Mouse (Mus musculus): ENCODE measurements around the gene 4930579F01Rik.
A peak's percentile ranks its signal among the peaks of the same experiment; 100 is the strongest.

Gene 4930579F01Rik

GRCm38 (mm10) chr3:138216091-138216490 is 22.5 kb upstream of the 4930579F01Rik start:
- DNase-seq (ENCODE audit: low read depth): no peak

GRCm38 (mm10) chr3:138215395-138215989 is 21.9 kb upstream of the 4930579F01Rik start:
- no peak for DNase-seq (ENCODE audit: low read depth)

GRCm38 (mm10) chr3:138212431-138212951 is 18.9 kb upstream of the 4930579F01Rik start:
- no peak for DNase-seq (ENCODE audit: low read depth)

- DNase-seq (ENCODE audit: low read depth): no peak
Observed at GRCm38 (mm10) chr3:138210432-138211075, 16.9 kb upstream of the 4930579F01Rik start.

- no peak for DNase-seq (ENCODE audit: low read depth)
Observed at GRCm38 (mm10) chr3:138208821-138209220, 15.2 kb upstream of the 4930579F01Rik start.

GRCm38 (mm10) chr3:138198722-138199068 is 5.1 kb upstream of the 4930579F01Rik start:
- DNase-seq (ENCODE audit: low read depth): no peak

- peak; percentile 45 for DNase-seq (ENCODE audit: low read depth)
Observed at GRCm38 (mm10) chr3:138197973-138198721, 4.5 kb upstream of the 4930579F01Rik start.

GRCm38 (mm10) chr3:138197556-138197955 is 3.9 kb upstream of the 4930579F01Rik start:
- DNase-seq (ENCODE audit: low read depth): no peak

- no peak for DNase-seq (ENCODE audit: low read depth)
Observed at GRCm38 (mm10) chr3:138197093-138197492, 3.5 kb upstream of the 4930579F01Rik start.

- DNase-seq (ENCODE audit: low read depth): no peak
Observed at GRCm38 (mm10) chr3:138192260-138192659, 1.4 kb downstream of the 4930579F01Rik start.

- no peak for DNase-seq (ENCODE audit: low read depth)
Observed at GRCm38 (mm10) chr3:138185995-138186930, 7.4 kb downstream of the 4930579F01Rik start.

GRCm38 (mm10) chr3:138185290-138185689 is 8.3 kb downstream of the 4930579F01Rik start:
- no peak for DNase-seq (ENCODE audit: low read depth)

GRCm38 (mm10) chr3:138183371-138183770 is 10.3 kb downstream of the 4930579F01Rik start:
- DNase-seq (ENCODE audit: low read depth): no peak

GRCm38 (mm10) chr3:138182019-138182418 is 11.6 kb downstream of the 4930579F01Rik start:
- DNase-seq (ENCODE audit: low read depth): no peak

GRCm38 (mm10) chr3:138175551-138175950 is 18.1 kb downstream of the 4930579F01Rik start:
- no peak for DNase-seq (ENCODE audit: low read depth)

- DNase-seq (ENCODE audit: low read depth): no peak
Observed at GRCm38 (mm10) chr3:138173291-138173690, 20.3 kb downstream of the 4930579F01Rik start.

- DNase-seq (ENCODE audit: low read depth): no peak
Observed at GRCm38 (mm10) chr3:138162553-138163183, 31.0 kb downstream of the 4930579F01Rik start.

GRCm38 (mm10) chr3:138161623-138162022 is 32.0 kb downstream of the 4930579F01Rik start:
- DNase-seq (ENCODE audit: low read depth): no peak

GRCm38 (mm10) chr3:138156651-138157050 is 37.0 kb downstream of the 4930579F01Rik start:
- DNase-seq (ENCODE audit: low read depth): no peak

- DNase-seq (ENCODE audit: low read depth): no peak
Observed at GRCm38 (mm10) chr3:138155062-138155461, 38.6 kb downstream of the 4930579F01Rik start.

- DNase-seq (ENCODE audit: low read depth): no peak
Observed at GRCm38 (mm10) chr3:138148811-138149210, 44.8 kb downstream of the 4930579F01Rik start.
